Mouse (Mus musculus) small intestine, adult 2 months (tissue): Measurements from ENCODE around the gene Gm5346. TPM values are rescaled to one million over a fixed set of nuclear protein-coding genes. Genes with fewer than 3 reads are reported as not detected.
"Not testable (repeated sequence)": the region's sequence is repeated elsewhere in the genome, so short reads cannot be mapped to it uniquely, and the experiment has no call there.

Experiments
- H3K27ac ChIP-seq: fragments of 200-500 bp; 2 replicates; pipeline ENCODE4 v1.5.1; 2012; ENCODE audit warnings: low read depth, low read length, control low read depth, inconsistent platforms; ENCODE audit not compliant: insufficient read depth
- H3K27me3 ChIP-seq: fragments of 200-500 bp; 2 replicates; pipeline ENCODE4 v1.6.1; 2012; ENCODE audit warnings: mild to moderate bottlenecking, moderate library complexity, low read length, inconsistent platforms; ENCODE audit not compliant: control insufficient read depth, insufficient read depth
- H3K36me3 ChIP-seq: fragments of 200-500 bp; 2 replicates; pipeline ENCODE4 v1.6.1; 2012; ENCODE audit warnings: mild to moderate bottlenecking, low read length, control low read depth, inconsistent platforms; ENCODE audit not compliant: control insufficient read depth, insufficient read depth
- H3K4me1 ChIP-seq: fragments of 200-500 bp; 2 replicates; pipeline ENCODE4 v1.6.1; 2012; ENCODE audit warnings: low read length, inconsistent platforms, mixed read lengths; ENCODE audit not compliant: control insufficient read depth, insufficient read depth, insufficient read length
- H3K4me3 ChIP-seq: fragments of 200-500 bp; 2 replicates; pipeline ENCODE4 v1.5.1; 2012; ENCODE audit warnings: low read depth, mild to moderate bottlenecking, control low read depth, inconsistent platforms, low read length, moderate library complexity
- CTCF ChIP-seq: fragments of 200-500 bp; IDR thresholded peaks from 2 replicates; pipeline ENCODE4 v1.5.1; 2012; ENCODE audit warnings: low read depth, mild to moderate bottlenecking, control low read depth, inconsistent platforms, low read length, moderate library complexity, mixed read lengths; ENCODE audit not compliant: insufficient replicate concordance, insufficient read length; ENCODE audit errors: extremely low read depth
- POLR2A ChIP-seq: fragments of 200-500 bp; IDR thresholded peaks from 2 replicates; pipeline ENCODE4 v1.6.1; 2012; ENCODE audit warnings: low read depth, mild to moderate bottlenecking, control low read depth, inconsistent platforms, low read length, moderate library complexity
- WGBS: fragments of 180-500 bp; shearing (Covaris S2); methylation state at CpG from one replicate; pipeline ENCODE4 v1.1.7; 2018; 5-methylcytosine and 5-hydroxymethylcytosine counted together
- polyA plus RNA-seq: library from polyadenylated mRNA; depleted of rRNA; stranded (reverse); fragments of >200 nt; gene quantifications from 2 replicates; pipeline ENCODE4 v1.2.3, GENCODE M21; 2012; rRNA removed

Gm5346 gene
- not detected in 2 replicates for polyA plus RNA-seq

- Histone ChIP-seq H3K36me3 (no peaks in the 10 kb centered on the region), H3K27me3 (no peaks in the 10 kb centered on the region), H3K4me3 (no peak within 1 kb of the TSS), H3K4me1 (no peaks in the 10 kb centered on the region), H3K27ac (no peak within 1 kb of the TSS)
- WGBS, result 82% methylated on average over 3 of the region's 3 CpGs
- TF ChIP-seq CTCF (no peak), POLR2A (no peak)
These were observed at the start of gene Gm5346 for GRCm38 (mm10) chr8:43627176-43627575. Gene Gm5346, minus strand, starts transcription at chr8:43627276.

GRCm38 (mm10) chr8:43616046-43616445, 11.0 kb downstream of the Gm5346 start:
- no peaks in the 10 kb centered on the region for H3K36me3 ChIP-seq
- H3K4me3 ChIP-seq, result no peak overlapping the region
- TF ChIP-seq POLR2A (no peak), CTCF (no peak)
- no peaks in the 10 kb centered on the region for H3K27me3 ChIP-seq
- no peaks in the 10 kb centered on the region for H3K4me1 ChIP-seq
- WGBS, result 92% methylated on average over 1 of the region's 1 CpGs
- no peak overlapping the region for H3K27ac ChIP-seq

- H3K27ac ChIP-seq, H3K36me3 ChIP-seq, H3K4me3 ChIP-seq, H3K4me1 ChIP-seq, H3K27me3 ChIP-seq: not testable (repeated sequence)
- 78% methylated on average over 13 of the region's 13 CpGs for WGBS
These were observed 23.4 kb downstream of the Gm5346 start for GRCm38 (mm10) chr8:43603657-43604056.

- H3K4me1 ChIP-seq, H3K4me3 ChIP-seq, H3K27me3 ChIP-seq, H3K36me3 ChIP-seq, H3K27ac ChIP-seq: not testable (repeated sequence)
- WGBS, result 88% methylated on average over 15 of the region's 15 CpGs
These were observed 23.9 kb downstream of the Gm5346 start for GRCm38 (mm10) chr8:43603166-43603565.

- 90% methylated on average over 2 of the region's 2 CpGs for WGBS
- H3K4me3 ChIP-seq, H3K27me3 ChIP-seq, H3K27ac ChIP-seq, H3K4me1 ChIP-seq, H3K36me3 ChIP-seq: not testable (repeated sequence)
These were observed 50.5 kb downstream of the Gm5346 start, which contains the start of gene Adam26a for GRCm38 (mm10) chr8:43576607-43577006. Gene Adam26a, minus strand, starts transcription at chr8:43576707.

Other genes with a start within 250 kb of the Gm5346 start
- gene Adam26b, start 99.2 kb downstream of the Gm5346 start, polyA plus RNA-seq, result not detected in 2 replicates
- not detected in 2 replicates for gene Adam26a, start 50.6 kb downstream of the Gm5346 start, polyA plus RNA-seq
- gene Adam34, start 82.8 kb upstream of the Gm5346 start, polyA plus RNA-seq, result not detected in 2 replicates